Mouse (Mus musculus): Measurements from ENCODE around the gene Them7. TPM values are rescaled to one million over a fixed set of nuclear protein-coding genes. Genes with fewer than 3 reads are reported as not detected.

The Them7 gene
- polyA plus RNA-seq, 1 experiment from 2014 or later = 0.87 TPM

DNA sequence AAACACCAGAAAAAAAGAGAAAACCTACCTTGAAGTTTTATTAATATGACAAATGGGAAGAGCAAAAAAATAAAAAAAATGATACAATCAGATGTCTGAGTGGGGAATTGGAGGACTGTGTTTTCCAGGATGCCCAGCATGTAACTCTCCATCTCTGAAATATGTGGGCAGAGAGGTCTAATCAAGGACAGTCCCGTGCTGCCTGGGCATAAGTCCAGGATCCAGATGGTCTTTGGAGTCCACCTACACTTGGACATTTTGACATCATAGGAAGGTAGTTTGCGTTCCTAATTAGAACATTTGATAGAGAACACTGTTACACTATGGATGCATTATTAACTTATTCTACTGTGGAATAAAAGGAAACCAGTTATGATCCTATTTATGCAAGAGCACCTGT lies 33.3 kb downstream of the Them7 start:
- Histone ChIP-seq H3K9me3 (no peaks in the 10 kb centered on the region), H3K9ac (replicated peaks) (no peak overlapping the region), H3K36me3 (no peaks in the 10 kb centered on the region), H3K27ac (no peak overlapping the region), H3K4me2 (no peak overlapping the region), H3K4me1 (replicated peaks) (no peaks in the 10 kb centered on the region), H3K27me3 (peaks cover 11% of the 10 kb centered on the region; the same call in 1 of the 2 replicates), H3K4me3 (replicated peaks) (no peak overlapping the region)
- 71% methylated on average over 2 of the region's 2 CpGs for WGBS
- ATAC-seq (ENCODE audit: insufficient number of reproducible peaks, insufficient read depth, low FRiP score, low TSS enrichment, low read depth) = no peak

- H3K9me3 ChIP-seq = no peaks in the 10 kb centered on the region
- no peak overlapping the region for H3K9ac ChIP-seq (replicated peaks)
- 0 out of 2 replicates have a peak, but pooled peaks cover 4% of the 10 kb centered on the region for H3K4me1 ChIP-seq (replicated peaks)
- WGBS = 90% methylated on average over 11 of the region's 11 CpGs
- ATAC-seq (ENCODE audit: insufficient number of reproducible peaks, insufficient read depth, low FRiP score, low TSS enrichment, low read depth) = no peak
- no peak overlapping the region for H3K4me2 ChIP-seq
- no peak overlapping the region for H3K27ac ChIP-seq
- H3K27me3 ChIP-seq = no peaks in the 10 kb centered on the region
- H3K36me3 ChIP-seq = no peaks in the 10 kb centered on the region
- no peak overlapping the region for H3K4me3 ChIP-seq (replicated peaks)
Measured at GRCm38 (mm10) chr2:105261335-105261734, 37.2 kb downstream of the Them7 start.

DNA sequence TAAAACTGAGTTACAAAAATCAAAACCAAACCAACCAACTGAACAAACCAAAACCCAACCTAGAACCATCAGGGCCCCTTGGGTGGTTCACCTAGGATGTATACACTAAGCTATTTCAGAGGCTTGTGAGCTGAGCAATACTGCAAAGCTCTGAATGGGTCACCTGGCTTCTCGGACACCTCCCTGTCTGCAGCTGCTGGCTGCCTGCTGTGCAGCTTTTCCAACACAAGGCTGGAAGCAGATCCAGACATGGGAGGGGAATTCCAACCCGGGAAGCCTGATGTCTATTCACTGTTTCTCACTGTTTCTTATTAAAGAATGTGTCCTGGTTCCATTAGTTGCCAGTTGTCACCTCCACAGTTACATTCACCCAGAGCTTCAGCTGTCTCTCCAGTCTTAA lies 39.1 kb downstream of the Them7 start:
- no peak overlapping the region for H3K9ac ChIP-seq (replicated peaks)
- no peaks in the 10 kb centered on the region for H3K36me3 ChIP-seq
- WGBS = 7% methylated on average over 2 of the region's 2 CpGs
- ATAC-seq (ENCODE audit: insufficient number of reproducible peaks, insufficient read depth, low FRiP score, low TSS enrichment, low read depth) = no peak
- 0 out of 2 replicates have a peak, but pooled peaks cover 4% of the 10 kb centered on the region for H3K4me1 ChIP-seq (replicated peaks)
- H3K9me3 ChIP-seq = no peaks in the 10 kb centered on the region
- H3K4me3 ChIP-seq (replicated peaks) = no peak overlapping the region
- H3K27me3 ChIP-seq = no peaks in the 10 kb centered on the region
- H3K4me2 ChIP-seq = no peak overlapping the region
- H3K27ac ChIP-seq = no peak overlapping the region

- H3K4me3 ChIP-seq (replicated peaks) = no peak overlapping the region
- no peaks in the 10 kb centered on the region for H3K9me3 ChIP-seq
- no peaks in the 10 kb centered on the region for H3K36me3 ChIP-seq
- no peaks in the 10 kb centered on the region for H3K27me3 ChIP-seq
- no peak overlapping the region for H3K27ac ChIP-seq
- no peaks in the 10 kb centered on the region for H3K4me1 ChIP-seq (replicated peaks)
- H3K9ac ChIP-seq (replicated peaks) = no peak overlapping the region
- ATAC-seq (ENCODE audit: insufficient number of reproducible peaks, insufficient read depth, low FRiP score, low TSS enrichment, low read depth) = no peak
- no peak overlapping the region for H3K4me2 ChIP-seq
- WGBS = 73% methylated on average over 6 of the region's 6 CpGs
Measured at GRCm38 (mm10) chr2:105282407-105283077, 58.4 kb downstream of the Them7 start.

- no peak for ATAC-seq (ENCODE audit: insufficient number of reproducible peaks, insufficient read depth, low FRiP score, low TSS enrichment, low read depth)
- no peaks in the 10 kb centered on the region for H3K36me3 ChIP-seq
Measured at GRCm38 (mm10) chr2:105283811-105284210, 59.7 kb downstream of the Them7 start.

DNA sequence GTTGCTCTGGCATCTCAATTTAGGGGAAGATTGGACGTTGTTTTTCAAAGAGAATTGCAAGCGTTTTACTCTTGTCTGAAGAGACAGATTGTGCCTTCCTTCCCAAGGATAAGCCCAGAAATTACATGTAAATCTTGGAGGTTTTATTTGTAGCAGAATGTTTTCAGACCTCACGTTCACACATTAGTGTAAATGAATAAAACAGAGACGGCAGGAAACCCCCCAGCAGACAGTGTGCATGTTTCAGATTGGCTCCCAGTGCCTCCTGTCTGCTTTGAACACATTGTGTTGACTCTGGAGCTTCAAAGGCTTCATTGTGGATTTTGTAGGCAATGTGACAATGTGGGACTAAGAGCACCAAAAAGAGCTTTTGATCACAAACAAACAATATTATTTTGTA lies 60.7 kb downstream of the Them7 start:
- Histone ChIP-seq H3K27me3 (no peaks in the 10 kb centered on the region), H3K4me1 (replicated peaks) (no peaks in the 10 kb centered on the region), H3K9ac (replicated peaks) (no peak overlapping the region), H3K4me2 (no peak overlapping the region), H3K36me3 (no peaks in the 10 kb centered on the region), H3K4me3 (replicated peaks) (no peak overlapping the region), H3K9me3 (no peaks in the 10 kb centered on the region), H3K27ac (no peak overlapping the region)
- 65% methylated on average over 4 of the region's 4 CpGs for WGBS
- no peak for ATAC-seq (ENCODE audit: insufficient number of reproducible peaks, insufficient read depth, low FRiP score, low TSS enrichment, low read depth)

More at GRCm38 (mm10) chr2:105283811-105284210, 59.7 kb downstream of the Them7 start:
- Histone ChIP-seq H3K27ac (no peak overlapping the region), H3K4me3 (replicated peaks) (no peak overlapping the region), H3K9ac (replicated peaks) (no peak overlapping the region), H3K9me3 (no peaks in the 10 kb centered on the region), H3K4me1 (replicated peaks) (no peaks in the 10 kb centered on the region), H3K4me2 (no peak overlapping the region), H3K27me3 (no peaks in the 10 kb centered on the region)

- peaks cover 2% of the 10 kb centered on the region; the same call in 1 of the 2 replicates for H3K9me3 ChIP-seq
- no peak for ATAC-seq (ENCODE audit: insufficient number of reproducible peaks, insufficient read depth, low FRiP score, low TSS enrichment, low read depth)
- H3K36me3 ChIP-seq = no peaks in the 10 kb centered on the region
- no peak overlapping the region for H3K9ac ChIP-seq (replicated peaks)
- 83% methylated on average over 1 of the region's 1 CpGs for WGBS
- no peaks in the 10 kb centered on the region for H3K27me3 ChIP-seq
- H3K4me2 ChIP-seq = no peak overlapping the region
- no peaks in the 10 kb centered on the region for H3K4me1 ChIP-seq (replicated peaks)
- H3K4me3 ChIP-seq (replicated peaks) = no peak overlapping the region
- no peak overlapping the region for H3K27ac ChIP-seq
Measured at GRCm38 (mm10) chr2:105295823-105296222, 71.7 kb downstream of the Them7 start.

DNA sequence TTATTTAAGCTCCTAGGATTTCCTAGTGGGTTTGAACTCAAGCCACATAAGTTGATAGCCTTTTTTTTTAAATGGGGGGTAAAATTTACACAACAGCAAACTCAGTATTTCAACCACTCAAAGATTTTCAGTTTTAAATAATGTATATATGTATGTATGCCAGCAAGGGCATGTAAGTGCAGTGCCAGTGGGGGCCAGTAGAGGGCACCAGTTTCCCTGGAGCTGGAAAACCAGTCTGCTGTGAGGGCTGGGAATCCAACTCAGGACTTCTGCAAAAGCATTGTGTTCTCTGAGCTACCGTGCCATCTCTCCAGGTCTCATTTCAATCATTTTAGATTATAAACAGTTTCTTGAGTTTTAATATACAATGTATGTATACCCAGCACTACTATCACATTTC lies 74.8 kb downstream of the Them7 start:
- Histone ChIP-seq H3K27ac (no peak overlapping the region), H3K9ac (replicated peaks) (no peak overlapping the region), H3K4me2 (no peak overlapping the region), H3K36me3 (no peaks in the 10 kb centered on the region), H3K4me3 (replicated peaks) (no peak overlapping the region), H3K27me3 (peaks cover 7% of the 10 kb centered on the region; the same call in 1 of the 2 replicates), H3K9me3 (peaks cover 2% of the 10 kb centered on the region; the same call in 1 of the 2 replicates), H3K4me1 (replicated peaks) (no peaks in the 10 kb centered on the region)
- WGBS = 100% methylated on average over 1 of the region's 1 CpGs
- no peak for ATAC-seq (ENCODE audit: insufficient number of reproducible peaks, insufficient read depth, low FRiP score, low TSS enrichment, low read depth)

DNA sequence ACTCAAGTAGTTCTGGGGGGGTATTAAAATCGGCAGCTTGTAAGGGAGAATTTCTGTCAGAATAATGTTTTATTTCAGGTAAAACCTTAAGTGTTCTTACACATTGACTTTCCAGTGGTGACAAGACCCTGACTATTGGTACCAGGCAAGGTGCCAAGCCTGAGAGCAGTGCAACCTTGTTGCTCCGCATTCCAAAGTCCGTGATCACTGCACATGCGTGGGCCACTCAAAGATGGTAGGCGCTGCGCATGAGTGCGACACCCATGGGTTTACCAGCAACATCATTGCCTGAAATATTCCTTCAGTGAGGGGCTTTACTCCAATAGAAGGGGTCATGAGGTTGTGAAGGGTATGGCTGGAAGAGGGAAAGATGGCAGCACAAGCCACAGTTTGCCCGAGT lies 77.0 kb downstream of the Them7 start:
- Histone ChIP-seq H3K4me1 (replicated peaks) (no peaks in the 10 kb centered on the region), H3K4me2 (no peak overlapping the region), H3K4me3 (replicated peaks) (no peak overlapping the region), H3K9me3 (peaks cover 2% of the 10 kb centered on the region; the same call in 1 of the 2 replicates), H3K27ac (no peak overlapping the region), H3K36me3 (no peaks in the 10 kb centered on the region), H3K9ac (replicated peaks) (no peak overlapping the region), H3K27me3 (peaks cover 7% of the 10 kb centered on the region; the same call in 1 of the 2 replicates)
- ATAC-seq (ENCODE audit: insufficient number of reproducible peaks, insufficient read depth, low FRiP score, low TSS enrichment, low read depth) = no peak
- WGBS = 89% methylated on average over 8 of the region's 8 CpGs

GRCm38 (mm10) chr2:105301531-105301930 lies 77.4 kb downstream of the Them7 start:
- no peak overlapping the region for H3K4me2 ChIP-seq
- H3K9me3 ChIP-seq = peaks cover 2% of the 10 kb centered on the region; the same call in 1 of the 2 replicates
- no peaks in the 10 kb centered on the region for H3K4me1 ChIP-seq (replicated peaks)
- 33% methylated on average over 10 of the region's 10 CpGs for WGBS
- H3K36me3 ChIP-seq = no peaks in the 10 kb centered on the region
- H3K9ac ChIP-seq (replicated peaks) = no peak overlapping the region
- no peak overlapping the region for H3K27ac ChIP-seq
- no peak for ATAC-seq (ENCODE audit: insufficient number of reproducible peaks, insufficient read depth, low FRiP score, low TSS enrichment, low read depth)
- H3K4me3 ChIP-seq (replicated peaks) = no peak overlapping the region
- peaks cover 7% of the 10 kb centered on the region; the same call in 1 of the 2 replicates for H3K27me3 ChIP-seq

DNA sequence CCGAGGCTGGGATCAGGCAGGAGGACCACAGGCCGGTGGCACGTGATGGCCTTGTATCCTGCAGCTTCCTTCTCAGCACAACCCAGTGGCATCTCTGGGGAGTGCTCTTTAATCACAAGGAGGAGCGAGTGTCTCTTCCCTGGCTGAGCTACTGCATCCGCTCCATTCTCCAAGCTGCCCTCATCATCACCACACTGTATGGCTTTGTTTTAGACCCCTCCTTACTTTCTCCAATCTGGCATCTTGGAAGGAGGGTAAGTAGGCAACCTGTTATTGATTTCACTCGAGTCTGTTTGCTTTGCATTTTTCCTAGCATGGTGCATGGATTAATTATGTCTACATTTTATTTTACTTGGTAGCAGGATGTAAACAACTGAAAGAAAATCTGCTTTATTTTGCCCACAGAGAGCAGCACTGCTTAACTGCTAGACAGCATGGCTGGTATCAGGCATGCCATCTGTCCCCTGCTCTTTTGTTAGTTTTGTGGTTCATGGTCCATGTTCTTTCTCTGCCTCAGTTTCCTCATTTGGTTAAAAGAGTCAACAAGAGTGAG lies 79.9 kb downstream of the Them7 start:
- H3K27me3 ChIP-seq = peaks cover 7% of the 10 kb centered on the region; the same call in 1 of the 2 replicates
- no peak overlapping the region for H3K27ac ChIP-seq
- H3K36me3 ChIP-seq = no peaks in the 10 kb centered on the region
- H3K4me1 ChIP-seq (replicated peaks) = 0 out of 2 replicates have a peak, but pooled peaks cover 5% of the 10 kb centered on the region
- no peak for ATAC-seq (ENCODE audit: insufficient number of reproducible peaks, insufficient read depth, low FRiP score, low TSS enrichment, low read depth)
- no peaks in the 10 kb centered on the region; the same call in 1 of the 2 replicates for H3K9me3 ChIP-seq
- no peak overlapping the region for H3K4me2 ChIP-seq
- 67% methylated on average over 6 of the region's 6 CpGs for WGBS
- H3K4me3 ChIP-seq (replicated peaks) = no peak overlapping the region
- no peak overlapping the region for H3K9ac ChIP-seq (replicated peaks)

Data from limb, embryonic 12.5 days (tissue).